Mouse (Mus musculus): ENCODE data around the gene Gabrb3. TPM values are rescaled to one million over a fixed set of nuclear protein-coding genes. Genes with fewer than 3 reads are reported as not detected.

Gene Gabrb3
- polyA plus RNA-seq (2017; shearing (Covaris generic)): 0.80 TPM

GRCm38 (mm10) chr7:57419392-57419791 is at the start of gene Gabrb3:
Gene Gabrb3, plus strand, starts transcription at chr7:57419692.

GRCm38 (mm10) chr7:57386517-57387340 is 32.8 kb upstream of the Gabrb3 start, which contains the start of gene Gabrg3:
Gene Gabrg3, minus strand, starts transcription at chr7:57387188.

DNA sequence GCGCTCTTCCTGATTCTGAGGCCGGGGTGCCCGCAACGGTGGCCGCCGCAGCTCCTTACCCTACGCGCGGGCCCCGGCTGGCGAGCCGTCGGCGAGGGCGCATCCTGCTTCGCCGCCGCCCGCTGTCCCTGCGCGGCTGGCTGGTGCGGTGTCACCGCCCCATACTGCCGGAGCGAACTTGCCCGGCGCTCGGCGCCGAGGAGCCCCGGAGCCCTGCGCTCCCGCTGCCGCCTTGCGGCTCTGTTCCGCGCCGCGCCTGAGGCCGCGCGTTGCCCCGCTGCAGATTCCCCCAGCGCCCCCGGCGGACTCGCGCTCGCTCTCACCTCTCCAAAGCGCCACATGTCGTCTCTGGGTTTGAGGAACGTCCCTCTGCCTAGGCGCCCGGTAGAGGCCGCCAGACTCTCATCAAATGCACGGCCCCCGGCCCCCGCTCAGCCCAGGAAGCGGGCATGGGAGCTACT is 90.2 kb downstream of the Gabrb3 start, which contains the start of gene Gabra5:
Gene Gabra5 (minus strand): TSS at position 379 of the 461 bp plus-strand sequence.

Other genes starting within 250 kb of the Gabrb3 start
- not detected for gene Gabrg3, start 32.5 kb upstream of the Gabrb3 start, polyA plus RNA-seq (2017; shearing (Covaris generic))
- gene Gabra5, start 90.4 kb downstream of the Gabrb3 start, polyA plus RNA-seq (2017; shearing (Covaris generic)): not detected

Data from effector memory CD4-positive, alpha-beta T cell, adult 7 months (primary cell).